Mouse (Mus musculus) mouse embryonic stem cell (cell line): Measurements from ENCODE around the gene Cyb561d2.

Experiments used
- in situ Hi-C, 2 experiments: fragments of 300-500 bp; cut with MboI; formaldehyde crosslinking; loops; 1 replicate in 1 of 2; 3 replicates in 1 of 2; pipeline ENCODE4 v1.14.3; 2019 to 2020; ENCODE audit warnings: low sequenced_read_pairs in 2 of 2, low pct_unique_long_range_greater_than_20kb in 1 of 2, mixed read lengths in 1 of 2; ENCODE audit not compliant: unreplicated experiment in 1 of 2

The Cyb561d2 gene

DNA sequence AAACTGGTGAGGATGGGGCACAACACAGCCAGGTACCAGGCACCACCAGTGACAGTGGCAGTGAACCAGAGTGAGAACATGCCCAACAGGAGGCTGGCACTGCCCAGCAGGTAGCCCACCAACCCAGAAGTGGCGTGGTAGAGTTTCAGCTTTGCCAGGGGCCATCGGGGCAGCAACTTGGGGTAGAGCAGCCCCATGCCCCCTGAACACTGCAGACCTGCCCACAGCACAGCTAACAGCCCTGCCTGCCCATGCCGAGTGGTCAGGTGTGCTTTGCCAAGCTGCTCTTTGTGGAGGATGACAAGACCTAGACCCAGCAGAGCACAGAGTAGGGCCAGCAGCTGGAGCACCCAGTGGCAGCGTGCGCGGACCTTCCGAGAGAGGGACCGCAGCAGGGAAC, 2.1 kb downstream of the Cyb561d2 start:
- in situ Hi-C loops, result no loop called here

DNA sequence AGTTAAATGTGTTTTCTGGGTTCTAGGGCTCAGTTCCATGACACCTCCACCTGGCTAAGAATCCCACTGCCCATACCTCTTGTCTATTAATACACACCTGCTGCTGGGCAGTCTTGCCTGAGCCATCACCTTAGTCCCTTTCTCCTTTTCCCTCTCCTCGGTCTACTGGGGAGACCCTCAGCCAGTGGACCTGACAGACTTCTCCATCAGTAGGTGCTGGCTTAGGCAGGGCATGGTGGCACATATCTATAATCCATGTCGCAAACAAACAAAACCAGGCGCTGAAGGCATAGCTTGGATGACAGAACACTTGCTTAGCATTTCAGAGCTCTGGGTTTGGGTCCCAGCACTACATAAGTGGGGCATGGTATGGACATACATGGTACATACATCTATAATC, 3.3 kb downstream of the Cyb561d2 start:
- in situ Hi-C loops, result no loop called here

DNA sequence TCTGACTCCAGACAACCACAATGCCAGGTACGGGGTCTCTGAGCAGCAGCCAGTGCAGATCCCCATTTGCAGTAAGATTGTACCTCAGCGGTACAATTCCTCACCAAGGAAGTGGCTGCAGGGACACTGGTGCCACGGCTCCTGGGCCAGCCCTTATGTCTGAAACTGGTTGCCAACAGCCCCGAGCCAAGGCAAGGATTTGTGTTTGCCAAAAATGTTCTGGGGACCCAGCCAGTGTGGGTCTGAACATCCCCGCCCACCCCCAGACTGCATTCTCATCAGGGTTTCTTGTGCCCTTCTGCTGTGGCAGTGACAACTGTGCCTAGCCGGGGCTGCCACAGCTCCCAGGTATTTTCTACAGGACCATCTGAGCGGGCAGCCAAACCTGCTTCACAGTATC, 3.8 kb downstream of the Cyb561d2 start:
- in situ Hi-C loops, result no loop called here

DNA sequence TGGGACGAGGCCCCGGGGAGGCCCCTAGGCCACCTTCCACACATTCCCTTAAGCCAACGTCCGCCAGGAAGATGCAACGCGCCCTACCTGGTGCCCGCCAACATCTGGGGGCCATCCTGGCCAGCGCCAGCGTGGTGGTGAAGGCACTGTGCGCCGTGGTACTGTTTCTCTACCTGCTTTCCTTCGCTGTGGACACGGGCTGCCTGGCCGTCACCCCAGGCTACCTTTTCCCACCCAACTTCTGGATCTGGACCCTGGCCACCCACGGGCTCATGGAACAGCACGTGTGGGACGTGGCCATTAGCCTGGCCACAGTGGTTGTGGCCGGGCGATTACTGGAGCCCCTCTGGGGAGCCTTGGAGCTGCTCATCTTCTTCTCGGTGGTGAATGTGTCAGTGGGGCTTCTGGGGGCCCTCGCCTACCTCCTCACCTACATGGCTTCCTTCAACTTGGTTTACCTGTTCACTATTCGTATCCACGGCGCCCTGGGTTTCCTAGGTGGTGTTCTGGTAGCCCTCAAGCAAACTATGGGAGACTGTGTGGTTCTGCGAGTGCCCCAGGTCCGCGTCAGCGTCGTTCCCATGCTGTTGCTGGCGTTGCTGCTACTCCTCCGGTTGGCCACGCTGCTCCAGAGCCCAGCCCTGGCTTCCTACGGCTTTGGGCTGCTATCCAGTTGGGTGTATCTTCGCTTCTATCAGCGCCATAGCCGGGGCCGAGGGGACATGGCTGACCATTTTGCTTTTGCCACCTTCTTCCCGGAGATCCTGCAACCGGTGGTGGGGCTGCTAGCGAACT, 7.4 kb downstream of the Cyb561d2 start:
- in situ Hi-C loops, result no loop called here

DNA sequence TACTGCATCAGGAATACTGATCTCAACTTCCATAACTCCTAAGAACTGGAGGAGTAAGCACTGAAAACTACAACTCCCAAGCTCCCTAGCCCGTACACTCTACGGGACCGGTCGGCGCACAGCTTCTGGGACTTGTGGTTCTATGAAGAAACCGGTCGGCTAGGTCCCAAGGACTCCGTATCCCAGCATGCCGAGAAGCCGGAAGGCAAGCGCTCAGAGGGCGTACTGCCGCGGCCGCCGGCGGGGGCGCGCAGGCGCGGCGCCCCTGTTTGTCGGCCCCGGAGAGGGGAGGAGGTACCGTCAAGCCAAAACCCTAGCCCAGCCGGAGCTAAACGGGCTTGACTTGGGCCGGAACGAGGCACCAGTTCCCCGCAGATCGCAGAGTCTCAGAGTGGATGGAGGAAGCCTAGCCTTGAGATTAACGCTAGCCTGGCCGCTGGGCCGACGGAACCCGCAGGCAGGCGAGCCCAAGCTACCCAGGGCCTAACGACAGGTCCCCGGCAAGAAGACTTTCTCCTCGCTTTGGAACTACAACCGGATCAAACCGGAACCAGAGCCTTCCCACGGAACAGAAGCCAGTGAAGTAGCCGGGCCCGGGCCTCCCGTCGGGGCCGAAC, 8.1 kb downstream of the Cyb561d2 start, which contains the start of gene Tmem115:
Gene Tmem115 (plus strand): TSS at position 155 of the 617 bp plus-strand sequence.
- in situ Hi-C loops, result no loop called here

DNA sequence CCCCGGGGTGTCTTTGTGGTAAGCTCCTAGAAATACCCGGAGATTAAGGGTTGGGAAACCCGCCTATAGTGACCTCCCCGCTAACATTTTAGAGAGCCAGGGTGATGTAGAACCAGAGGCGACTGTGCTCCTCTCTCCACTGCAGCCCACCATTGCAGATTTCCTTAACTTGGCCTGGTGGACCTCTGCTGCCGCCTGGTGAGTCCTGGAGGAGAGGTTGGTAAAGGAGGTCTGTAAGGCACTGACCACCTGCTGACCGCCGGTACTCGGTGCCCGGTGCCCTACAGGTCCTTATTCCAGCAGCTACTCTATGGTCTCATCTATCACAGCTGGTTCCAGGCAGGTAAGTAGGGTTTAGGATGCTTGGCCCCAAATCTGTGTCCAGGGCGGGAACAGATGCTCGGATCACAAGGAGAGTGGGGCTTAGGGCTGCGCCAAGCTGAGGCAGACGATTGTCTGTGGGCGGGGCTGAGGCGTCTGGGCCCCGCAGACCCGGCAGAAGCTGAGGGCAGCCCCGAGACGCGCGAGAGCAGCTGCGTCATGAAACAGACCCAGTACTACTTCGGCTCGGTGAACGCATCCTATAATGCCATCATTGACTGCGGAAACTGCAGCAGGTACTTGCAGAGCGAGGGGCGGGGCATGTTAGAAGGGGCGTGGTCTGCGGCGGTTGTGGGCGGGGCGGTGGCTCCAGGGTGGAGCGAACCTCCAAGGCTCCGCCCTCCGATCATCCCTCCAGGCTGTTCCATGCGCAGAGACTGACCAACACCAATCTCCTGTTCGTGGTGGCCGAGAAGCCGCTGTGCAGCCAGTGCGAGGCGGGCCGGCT, 15.6 kb downstream of the Cyb561d2 start:
- in situ Hi-C loops, result no loop called here

DNA sequence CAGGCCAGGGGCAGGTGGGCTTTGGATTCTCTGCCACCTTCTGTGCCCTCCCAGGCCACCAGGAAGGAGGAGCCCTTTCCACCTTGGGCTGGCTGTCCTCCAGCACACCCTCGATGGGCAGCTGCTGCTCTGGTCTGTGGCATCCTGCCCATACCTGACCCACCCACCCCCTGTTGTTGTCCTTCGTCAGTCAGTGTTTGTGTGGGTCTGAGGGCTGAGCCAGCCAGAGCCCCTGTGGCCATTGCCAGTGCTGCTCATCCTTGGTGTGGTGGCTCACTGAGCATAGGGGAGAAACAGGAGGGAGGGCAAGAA, 19.6 kb downstream of the Cyb561d2 start:
- in situ Hi-C loops, result no loop called here

DNA sequence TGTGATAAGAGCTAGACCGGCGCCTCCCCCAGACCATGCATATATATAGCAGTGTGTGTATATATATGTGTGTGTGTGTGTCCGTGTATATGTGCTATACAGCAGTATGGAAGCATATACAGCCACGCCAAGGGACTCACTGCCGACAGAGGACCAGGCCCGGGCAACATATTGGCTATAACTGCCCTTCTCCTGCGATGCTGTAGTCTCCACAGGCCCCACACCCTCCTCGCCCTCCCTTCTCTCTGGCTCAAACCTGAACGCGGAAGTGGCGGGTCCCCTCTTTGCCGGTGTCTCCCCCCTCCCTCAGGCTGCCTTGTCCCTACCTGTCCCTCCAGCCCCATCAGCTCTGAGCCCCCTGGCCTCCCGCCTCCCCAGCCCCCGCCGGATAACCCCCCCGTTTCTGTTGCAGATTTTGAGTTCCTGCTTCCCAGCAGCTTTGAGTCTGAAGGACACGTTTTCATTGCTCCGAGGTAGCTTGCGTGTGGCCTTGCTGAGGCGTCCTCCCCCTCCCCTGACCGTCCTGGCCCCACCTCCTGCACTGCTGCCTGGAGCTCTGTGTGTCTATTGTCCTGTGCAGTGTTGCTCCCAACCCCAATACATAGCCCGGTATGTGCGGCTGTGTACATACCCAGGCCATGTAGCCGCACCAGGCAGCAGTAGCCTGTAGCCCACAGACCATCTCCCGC, 20.1 kb downstream of the Cyb561d2 start:
- in situ Hi-C loops, result no loop called here

DNA sequence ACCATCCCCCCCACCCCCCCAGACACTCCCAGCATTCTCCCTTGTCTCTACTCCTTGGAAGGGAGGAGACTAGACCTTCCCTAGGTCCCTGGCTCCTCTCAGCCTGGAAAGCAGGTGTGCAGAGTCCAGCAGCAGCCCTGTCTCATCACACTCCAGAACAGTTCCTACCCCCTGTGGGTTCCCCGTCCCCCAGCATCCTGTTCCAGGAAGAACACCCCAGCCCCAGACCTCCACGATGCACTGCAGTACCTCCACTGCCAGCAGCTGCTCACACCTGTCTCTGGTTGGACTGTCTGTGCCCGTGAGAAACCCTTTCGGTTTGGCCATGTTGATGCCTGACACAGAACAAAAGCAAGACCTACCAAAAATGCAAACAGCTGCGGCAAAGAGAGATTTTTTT, 20.8 kb downstream of the Cyb561d2 start:
- in situ Hi-C loops, result no loop called here

DNA sequence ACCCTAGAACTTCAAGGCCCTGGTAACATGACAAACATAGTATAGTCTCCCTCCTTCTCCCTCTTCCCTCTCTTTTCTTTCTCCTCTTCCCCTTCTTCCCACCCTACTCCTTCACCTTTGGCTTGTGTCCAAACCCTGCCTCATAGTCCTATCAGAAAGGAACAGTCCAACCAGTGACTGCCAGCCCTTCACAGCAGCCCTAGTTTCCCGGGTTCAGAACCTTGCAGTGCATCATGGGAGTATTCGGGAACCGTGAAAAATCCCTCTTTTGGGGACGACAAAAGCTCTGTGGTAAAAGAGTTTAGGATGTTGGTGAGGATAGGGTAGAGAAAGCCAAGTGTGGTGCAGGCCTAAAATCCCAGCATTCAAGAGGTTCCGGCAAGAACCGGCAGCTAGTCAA, 21.7 kb downstream of the Cyb561d2 start:
- in situ Hi-C loops, result no loop called here

DNA sequence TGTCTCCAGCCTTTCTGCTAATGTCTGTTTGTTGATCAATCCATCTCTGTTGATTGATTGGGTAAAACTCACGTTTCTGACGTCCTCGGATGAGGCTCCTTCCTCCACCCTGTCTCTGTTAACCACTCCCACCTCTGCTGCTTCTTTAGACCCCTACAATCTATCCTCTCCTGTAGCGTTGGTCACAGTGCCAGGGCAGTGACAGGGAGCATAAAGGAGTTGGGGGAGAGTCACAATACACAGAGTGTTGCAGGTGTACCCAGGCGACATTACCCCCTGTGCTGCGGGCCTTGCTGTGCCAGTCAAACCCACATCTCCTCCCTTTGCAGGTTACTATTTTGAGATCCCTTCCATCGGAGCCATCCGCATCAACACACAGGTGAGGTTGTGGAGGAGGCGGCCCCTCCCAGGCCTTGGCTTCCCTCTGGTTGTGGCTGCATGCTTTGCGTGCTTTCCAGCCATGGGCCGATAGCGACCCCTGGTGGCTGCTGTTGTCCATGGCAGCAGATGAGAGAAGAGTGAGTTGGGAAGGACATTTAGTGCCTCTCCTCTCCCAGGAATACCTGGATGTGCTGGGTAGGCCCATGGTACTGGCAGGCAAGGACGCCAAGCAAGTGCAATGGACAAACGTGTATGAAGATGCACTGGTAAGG, 27.6 kb downstream of the Cyb561d2 start:
- in situ Hi-C loops, result loop anchor here (5.0 kb wide), 2 partner anchors 142 to 157 kb away; no protein-coding TSS in a partner anchor

DNA sequence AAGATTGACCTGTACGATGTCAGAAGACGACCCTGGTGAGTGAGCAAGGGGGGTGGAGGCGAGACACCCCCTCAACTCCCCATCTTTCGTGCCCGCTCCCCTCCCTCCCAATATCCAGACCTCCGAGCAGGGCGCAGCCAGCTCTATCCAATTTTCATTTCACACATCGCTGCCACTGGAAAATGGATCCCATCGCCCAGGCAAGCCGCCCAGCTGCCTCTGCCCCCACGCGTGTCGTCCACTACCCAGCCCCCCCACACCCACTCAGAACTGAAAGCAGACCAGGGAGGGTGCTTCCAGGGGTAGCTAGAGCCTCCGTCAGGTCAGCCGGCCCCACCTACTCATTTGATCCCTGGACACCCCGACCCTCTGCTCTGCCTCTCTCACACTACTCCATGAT, 29.7 kb downstream of the Cyb561d2 start:
- in situ Hi-C loops, result loop anchor here (5.0 kb wide), 2 partner anchors 140 to 155 kb away; no protein-coding TSS in a partner anchor

DNA sequence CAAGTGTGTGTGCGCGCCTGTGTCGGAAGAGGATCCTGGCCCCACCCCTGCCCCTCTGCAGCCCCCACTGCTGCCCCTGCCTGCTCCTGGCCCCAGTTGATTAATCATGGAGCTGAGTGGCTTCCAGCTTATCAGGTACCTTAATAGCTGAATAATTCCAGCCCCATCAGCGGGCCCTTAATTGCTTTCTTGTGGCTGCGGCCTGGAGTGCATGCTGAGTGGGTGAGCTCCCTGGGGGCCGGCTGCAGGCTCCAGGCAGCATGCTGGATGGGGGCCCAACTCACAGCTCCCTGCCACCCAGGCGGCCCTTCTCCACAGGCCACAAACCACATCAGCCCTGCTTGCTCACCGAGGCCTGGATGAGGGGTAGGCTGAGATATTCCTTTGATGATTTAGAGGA, 30.6 kb downstream of the Cyb561d2 start:
- in situ Hi-C loops, result loop anchor here (5.0 kb wide), 2 partner anchors 139 to 154 kb away; no protein-coding TSS in a partner anchor

DNA sequence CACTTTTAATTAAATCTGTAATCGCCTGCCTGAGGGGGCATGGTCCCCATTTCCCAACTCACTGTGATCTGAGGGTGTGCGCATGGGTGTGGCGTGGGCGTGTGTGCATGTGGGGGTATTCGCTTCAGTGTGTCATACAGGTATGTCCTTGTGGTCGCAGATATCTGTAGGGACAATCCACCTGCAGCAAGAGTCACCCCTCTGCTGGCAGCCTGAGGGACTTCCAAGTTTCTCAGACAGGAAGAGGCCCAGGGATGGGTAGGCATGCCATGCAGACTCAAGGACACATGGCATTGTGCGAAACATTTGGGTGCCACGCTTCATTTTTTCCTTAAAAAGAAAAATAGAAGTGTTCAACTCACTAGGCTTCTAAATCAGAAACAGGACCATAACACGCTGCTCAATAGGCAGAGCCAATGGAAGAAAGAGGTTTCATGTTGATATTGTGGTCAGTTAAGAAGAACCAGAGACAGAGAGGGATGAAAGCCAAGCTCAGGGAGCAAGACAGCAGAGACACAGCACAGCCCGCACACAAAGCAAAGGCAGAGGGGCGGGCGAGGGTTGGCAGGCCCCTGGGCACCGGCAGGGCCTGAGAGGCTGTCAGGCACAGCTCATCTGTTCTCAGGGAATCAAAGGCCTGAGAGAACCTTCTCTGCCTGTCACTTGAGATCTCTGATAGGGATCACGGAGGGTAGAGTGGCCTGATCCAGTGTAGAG, 31.5 kb downstream of the Cyb561d2 start:
- in situ Hi-C loops, result loop anchor here (5.0 kb wide), 2 partner anchors 138 to 153 kb away; no protein-coding TSS in a partner anchor

DNA sequence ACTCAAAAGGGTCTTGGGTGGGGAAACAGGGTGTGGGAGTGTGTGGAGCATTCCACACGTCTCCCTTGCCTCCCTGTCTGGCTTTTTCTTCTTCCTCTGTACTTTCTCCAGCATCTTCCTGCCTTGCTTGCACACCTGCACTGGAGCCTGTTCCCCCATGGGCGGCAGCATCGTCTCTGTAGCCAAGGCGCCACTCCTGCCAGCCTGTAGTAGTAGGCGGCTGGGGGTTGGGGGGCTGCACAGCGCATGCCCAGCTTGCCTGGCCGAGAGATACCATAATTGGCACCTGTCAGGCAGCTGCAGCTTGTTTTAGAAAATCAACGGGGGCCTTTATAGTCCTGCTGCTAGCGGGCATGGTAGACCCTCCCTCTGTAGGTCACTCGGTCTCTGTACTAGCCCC, 33.7 kb downstream of the Cyb561d2 start:
- in situ Hi-C loops, result no loop called here

DNA sequence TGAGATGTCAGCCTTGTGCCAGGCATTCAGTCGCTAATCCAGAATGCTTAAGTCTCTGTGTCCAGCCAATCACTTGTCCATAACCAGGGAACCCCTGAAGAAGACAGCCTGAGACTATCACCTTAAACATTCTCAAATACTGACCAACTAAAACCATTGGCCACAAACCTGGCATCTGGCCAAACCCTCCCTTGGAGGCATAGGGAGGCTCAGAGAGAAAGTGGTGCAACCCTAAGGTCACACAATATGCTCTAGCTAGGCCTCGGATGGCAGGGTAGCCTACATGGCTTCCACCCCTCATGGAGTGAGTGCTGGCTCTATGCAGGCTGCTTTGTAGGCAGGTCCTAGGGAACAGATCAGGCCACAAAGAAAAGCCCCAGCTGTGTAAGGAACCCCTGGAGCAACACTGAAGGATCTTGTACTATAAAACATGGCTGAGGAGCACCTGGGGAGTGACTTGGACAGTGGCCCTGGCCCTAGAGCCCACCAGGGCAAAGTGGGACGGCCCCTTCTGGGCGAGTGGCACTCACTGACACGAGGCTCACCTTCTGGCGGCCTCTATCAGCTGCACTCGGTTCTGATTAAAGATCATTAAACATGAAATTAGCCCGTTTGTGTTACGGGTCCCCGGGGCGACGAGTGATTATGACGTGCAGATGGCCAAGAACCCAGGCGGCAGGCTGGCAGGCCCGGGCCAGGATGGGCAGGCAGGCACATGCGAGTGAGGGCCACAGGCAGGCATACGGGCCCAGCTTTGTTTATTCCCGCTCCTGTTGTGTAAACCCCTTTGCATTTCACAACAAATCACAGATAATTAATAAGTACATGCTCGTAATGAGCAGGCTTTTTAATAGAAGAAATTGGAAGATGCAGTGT, 37.1 kb downstream of the Cyb561d2 start:
- in situ Hi-C loops, result no loop called here
